Mouse (Mus musculus): ENCODE data around the gene Dnajc4.

Gene Dnajc4

GRCm38 (mm10) chr19:6992011-6992858 is at the start of gene Dnajc4:
Gene Dnajc4, minus strand, starts transcription at chr19:6992572.
- peak; percentile 95 to 96 for DNase-seq

- no peak for DNase-seq
These were observed 48.8 kb upstream of the Dnajc4 start for GRCm38 (mm10) chr19:7041171-7041570.

- DNase-seq, result no peak
These were observed 48.3 kb upstream of the Dnajc4 start for GRCm38 (mm10) chr19:7040637-7041130.

GRCm38 (mm10) chr19:7039841-7040636 is 47.7 kb upstream of the Dnajc4 start, which contains the start of gene Stip1:
Gene Stip1, minus strand, starts transcription at chr19:7039967.
- DNase-seq, result peak; percentile 93 to 96

GRCm38 (mm10) chr19:7039088-7039720 is 46.8 kb upstream of the Dnajc4 start:
- DNase-seq, result peak; percentile 62 to 66

GRCm38 (mm10) chr19:7034006-7034405 is 41.6 kb upstream of the Dnajc4 start:
- DNase-seq, result no peak

GRCm38 (mm10) chr19:7029531-7029930 is 37.2 kb upstream of the Dnajc4 start:
- no peak for DNase-seq

- peak; percentile 71 to 73 for DNase-seq
These were observed 27.9 kb upstream of the Dnajc4 start for GRCm38 (mm10) chr19:7020224-7020641.

- DNase-seq, result peak; percentile 76
These were observed 26.8 kb upstream of the Dnajc4 start, which contains the start of gene Fermt3 for GRCm38 (mm10) chr19:7019191-7019590. Gene Fermt3, minus strand, starts transcription at chr19:7019469.

GRCm38 (mm10) chr19:7018546-7018945 is 26.2 kb upstream of the Dnajc4 start:
- DNase-seq, result peak in 1 of 2 experiments; percentile 32

- peak; percentile 63 to 72 for DNase-seq
These were observed 25.4 kb upstream of the Dnajc4 start for GRCm38 (mm10) chr19:7017541-7018457.

GRCm38 (mm10) chr19:7014481-7015135 is 22.2 kb upstream of the Dnajc4 start:
- DNase-seq, result no peak

- no peak for DNase-seq
These were observed 21.6 kb upstream of the Dnajc4 start for GRCm38 (mm10) chr19:7013984-7014383.

GRCm38 (mm10) chr19:7012426-7012825 is 20.1 kb upstream of the Dnajc4 start:
- no peak for DNase-seq

GRCm38 (mm10) chr19:7006892-7007593 is 14.7 kb upstream of the Dnajc4 start:
- DNase-seq, result no peak

GRCm38 (mm10) chr19:6999360-7000063 is 7.1 kb upstream of the Dnajc4 start:
- no peak for DNase-seq

GRCm38 (mm10) chr19:6997721-6998290 is 5.4 kb upstream of the Dnajc4 start:
- no peak for DNase-seq

GRCm38 (mm10) chr19:6996006-6996405 is 3.6 kb upstream of the Dnajc4 start, which contains the start of the genes Nudt22 and Trpt1:
Gene Nudt22, minus strand, starts transcription at chr19:6996117.
Gene Trpt1, plus strand, starts transcription at chr19:6996131.
- peak; percentile 58 to 59 for DNase-seq

- DNase-seq, result no peak
These were observed 3.1 kb upstream of the Dnajc4 start for GRCm38 (mm10) chr19:6995255-6995991.

All from B cell, adult 2 months (primary cell).